Mouse (Mus musculus) megakaryocyte, embryonic 14.5 days (primary cell): ENCODE measurements around the gene Mat2a. TPM values are rescaled to one million over a fixed set of nuclear protein-coding genes. Genes with fewer than 3 reads are reported as not detected.
A peak's percentile ranks its signal among the peaks of the same experiment; 100 is the strongest.

Experiments used
- H3K27me3 ChIP-seq: replicated peaks from 2 replicates; pipeline ENCODE3; 2012; ENCODE audit warnings: inconsistent platforms
- H3K36me3 ChIP-seq: replicated peaks from 2 replicates; pipeline ENCODE3; 2012; ENCODE audit warnings: low read length, inconsistent platforms, mixed read lengths
- H3K4me1 ChIP-seq: 2 replicates; pipeline ENCODE4 v1.6.1; 2012; ENCODE audit warnings: inconsistent platforms
- H3K4me3 ChIP-seq: replicated peaks from 2 replicates; pipeline ENCODE3; 2012; ENCODE audit warnings: moderate library complexity, mild to moderate bottlenecking, inconsistent platforms
- H3K9me3 ChIP-seq: 2 replicates; pipeline ENCODE4 v1.6.1; 2012; ENCODE audit warnings: inconsistent platforms
- FLI1 ChIP-seq: IDR thresholded peaks from 2 replicates; pipeline ENCODE4 v1.6.1; 2012; ENCODE audit warnings: low read length, inconsistent platforms, mixed read lengths
- GATA1 ChIP-seq: IDR thresholded peaks from 3 replicates; pipeline ENCODE4 v1.6.1; 2012; ENCODE audit warnings: mixed read lengths, low read length, inconsistent platforms, borderline replicate concordance
- polyA plus RNA-seq: library from polyadenylated mRNA; stranded (reverse); fragments of >175 nt; gene quantifications from 2 replicates; pipeline ENCODE4 v1.2.3, GENCODE M21; 2012; ENCODE audit warnings: low replicate concordance; ENCODE audit not compliant: insufficient read depth

Mat2a gene
- polyA plus RNA-seq, 1 experiment = 17.1 TPM

- Histone ChIP-seq H3K9me3 (no peaks in the 10 kb centered on the region), H3K4me3 (no peak overlapping the region), H3K4me1 (peaks cover 92% of the 10 kb centered on the region), H3K27me3 (no peaks in the 10 kb centered on the region), H3K36me3 (peaks cover 55% of the 10 kb centered on the region)
- TF ChIP-seq FLI1 = no peak
- TF ChIP-seq GATA1 = no peak
These were observed 42.5 kb downstream of the Mat2a start for GRCm38 (mm10) chr6:72396837-72397251.

GRCm38 (mm10) chr6:72392341-72392740 lies 47.0 kb downstream of the Mat2a start:
- peak overlapping the region; percentile 80 for H3K4me3 ChIP-seq
- no peaks in the 10 kb centered on the region for H3K27me3 ChIP-seq
- peaks cover 61% of the 10 kb centered on the region for H3K36me3 ChIP-seq
- H3K4me1 ChIP-seq = peaks cover 83% of the 10 kb centered on the region
- H3K9me3 ChIP-seq = no peaks in the 10 kb centered on the region
- TF ChIP-seq GATA1 (no peak), FLI1 (no peak)

DNA sequence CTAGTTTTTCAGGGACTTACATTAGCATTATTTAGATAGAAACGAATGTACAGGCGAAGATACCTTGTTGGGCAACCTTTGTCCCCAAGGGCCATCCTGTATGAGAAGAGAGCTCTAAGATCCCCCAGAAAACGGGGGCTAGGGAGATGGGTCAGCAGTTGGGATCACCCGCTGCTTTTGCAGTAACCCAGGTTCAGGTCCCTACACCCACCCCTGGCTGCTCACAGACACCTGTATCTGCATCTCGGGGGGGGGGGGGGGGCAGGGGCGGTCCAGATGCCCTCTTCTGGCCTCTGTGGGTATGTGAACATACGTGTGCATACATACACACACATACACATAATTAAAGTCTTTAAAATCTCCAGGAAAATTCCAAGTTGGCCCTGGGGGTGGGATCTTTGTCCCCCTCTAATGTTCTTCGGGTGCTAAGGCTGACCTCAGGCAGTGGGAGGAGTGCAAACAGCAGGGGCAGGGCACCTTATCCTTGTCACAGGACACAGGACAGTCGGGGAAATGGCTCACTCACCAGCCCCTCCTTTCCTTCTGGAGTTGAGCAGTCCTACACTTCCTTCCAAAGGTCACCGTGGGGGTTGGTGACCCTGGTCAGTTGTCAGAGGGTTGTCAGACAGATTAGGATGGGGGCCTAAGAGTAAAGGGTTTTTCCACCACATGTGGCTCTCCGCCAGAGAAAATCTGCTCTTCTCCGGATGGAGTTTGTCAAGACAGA lies 48.4 kb downstream of the Mat2a start:
- no peak for TF ChIP-seq FLI1
- no peak for TF ChIP-seq GATA1
- Histone ChIP-seq H3K4me3 (peak overlapping the region; percentile 95), H3K9me3 (no peaks in the 10 kb centered on the region), H3K36me3 (peaks cover 63% of the 10 kb centered on the region), H3K27me3 (no peaks in the 10 kb centered on the region), H3K4me1 (peaks cover 79% of the 10 kb centered on the region)

DNA sequence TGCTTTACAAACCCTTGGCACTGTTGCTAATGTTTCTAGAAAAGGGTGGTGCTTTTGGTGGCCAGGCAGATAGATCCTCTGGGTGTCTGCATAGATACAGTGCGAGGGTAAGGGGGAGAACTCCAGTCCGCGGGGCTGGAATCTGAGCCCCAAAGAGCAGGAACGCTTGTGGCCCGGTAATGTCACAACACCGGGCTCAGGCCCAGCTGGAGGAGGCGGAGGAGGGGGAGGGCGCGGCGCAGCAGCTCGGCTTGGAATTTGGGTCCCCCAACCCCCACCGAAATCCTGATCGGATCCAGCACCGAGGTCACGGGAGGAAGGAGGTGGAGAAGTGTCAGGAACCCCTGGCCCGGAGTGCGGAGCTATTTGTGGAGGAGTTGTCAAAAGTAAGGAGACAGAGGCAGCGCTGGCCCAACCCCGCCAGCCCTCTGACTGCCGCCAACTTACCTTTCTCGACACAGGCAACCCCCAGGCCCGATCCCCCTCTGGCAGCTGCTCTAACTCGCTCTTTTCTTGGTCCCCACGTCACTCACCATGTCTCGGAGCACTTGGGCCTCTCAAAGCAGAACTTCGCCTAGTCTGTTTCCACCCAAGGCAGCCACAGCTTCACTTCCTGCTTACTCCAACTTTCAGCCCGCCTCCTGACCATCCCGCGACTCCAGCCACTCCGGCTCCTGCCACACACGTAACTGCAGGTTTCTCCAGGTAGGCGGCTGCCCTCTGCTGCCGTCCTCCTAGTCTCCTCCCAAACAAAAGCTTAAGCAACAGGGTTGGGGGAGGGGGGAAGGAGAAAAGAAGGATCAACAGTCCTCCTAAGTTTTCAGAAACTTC lies 49.2 kb downstream of the Mat2a start, which contains the start of gene Vamp8:
Vamp8 (minus strand) TSS at position 763 of the 831 bp plus-strand sequence.
- Histone ChIP-seq H3K9me3 (no peaks in the 10 kb centered on the region), H3K27me3 (no peaks in the 10 kb centered on the region), H3K4me3 (peak within 1 kb of the TSS; percentile 95), H3K36me3 (peaks cover 63% of the 10 kb centered on the region), H3K4me1 (peaks cover 76% of the 10 kb centered on the region)
- no peak for TF ChIP-seq FLI1
- TF ChIP-seq GATA1 = no peak

GRCm38 (mm10) chr6:72389471-72389940 lies 49.9 kb downstream of the Mat2a start:
- no peaks in the 10 kb centered on the region for H3K9me3 ChIP-seq
- H3K36me3 ChIP-seq = peaks cover 63% of the 10 kb centered on the region
- no peaks in the 10 kb centered on the region for H3K27me3 ChIP-seq
- TF ChIP-seq GATA1 (no peak; the same call in 2 of the 3 replicates), FLI1 (no peak)
- peak overlapping the region; percentile 95 for H3K4me3 ChIP-seq
- peaks cover 73% of the 10 kb centered on the region for H3K4me1 ChIP-seq

DNA sequence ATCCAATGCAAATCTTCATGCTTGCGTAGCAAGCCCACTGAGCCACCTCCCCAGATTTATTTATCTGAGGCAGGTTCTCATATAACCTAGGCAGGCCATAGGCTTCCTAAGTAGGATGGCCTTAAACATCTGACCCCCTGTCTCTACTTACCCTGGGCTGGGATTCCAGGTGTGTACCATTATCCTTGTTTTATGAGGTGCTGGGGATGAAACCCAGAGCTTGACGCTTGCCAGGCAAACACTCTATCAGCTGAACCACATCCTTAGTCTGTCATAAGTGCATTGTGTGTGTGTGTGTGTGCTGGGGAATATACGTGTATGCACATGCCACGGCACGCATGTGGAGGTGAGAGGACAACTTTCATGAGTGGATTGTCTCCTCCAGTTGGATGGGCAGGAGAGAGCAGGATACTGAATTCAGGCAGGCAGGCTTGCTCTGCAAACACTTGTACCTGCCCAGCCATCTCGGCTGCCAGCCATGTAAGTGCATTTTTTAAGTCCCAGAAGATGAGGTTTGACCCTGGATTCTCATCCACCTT lies 50.5 kb downstream of the Mat2a start:
- TF ChIP-seq FLI1 (no peak), GATA1 (no peak)
- H3K9me3 ChIP-seq = no peaks in the 10 kb centered on the region
- H3K4me3 ChIP-seq = peak overlapping the region; percentile 95
- H3K27me3 ChIP-seq = no peaks in the 10 kb centered on the region
- H3K36me3 ChIP-seq = peaks cover 63% of the 10 kb centered on the region
- peaks cover 71% of the 10 kb centered on the region for H3K4me1 ChIP-seq

- peaks cover 66% of the 10 kb centered on the region for H3K36me3 ChIP-seq
These were observed 51.1 kb downstream of the Mat2a start for GRCm38 (mm10) chr6:72388266-72388665.

DNA sequence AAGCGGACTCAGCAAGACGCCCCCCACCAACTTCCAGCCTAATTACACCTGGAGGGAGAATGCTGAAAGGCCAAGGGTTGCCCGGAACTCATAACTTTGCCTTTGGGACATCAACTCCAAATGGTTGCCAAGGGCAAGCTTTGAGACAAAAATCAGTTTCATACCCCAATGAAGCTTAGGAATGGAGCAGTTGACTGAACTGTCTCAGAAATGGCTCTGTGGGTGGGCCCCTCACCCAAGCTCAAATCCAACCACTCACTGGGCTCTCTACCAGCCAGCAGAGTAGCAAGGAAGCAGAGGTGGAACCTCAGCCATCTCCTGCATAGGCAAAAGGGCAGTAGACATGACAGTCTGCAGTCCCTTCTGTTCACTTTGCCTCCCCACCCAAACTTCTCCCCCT lies 51.5 kb downstream of the Mat2a start:
- H3K36me3 ChIP-seq = peaks cover 64% of the 10 kb centered on the region
- H3K9me3 ChIP-seq = no peaks in the 10 kb centered on the region
- peaks cover 71% of the 10 kb centered on the region for H3K4me1 ChIP-seq
- peak overlapping the region; percentile 95 for H3K4me3 ChIP-seq
- TF ChIP-seq GATA1 (no peak), FLI1 (no peak)
- no peaks in the 10 kb centered on the region for H3K27me3 ChIP-seq

More at GRCm38 (mm10) chr6:72388266-72388665, 51.1 kb downstream of the Mat2a start:
- no peaks in the 10 kb centered on the region for H3K27me3 ChIP-seq
- H3K4me3 ChIP-seq = peak overlapping the region; percentile 95
- peaks cover 71% of the 10 kb centered on the region for H3K4me1 ChIP-seq
- no peak for TF ChIP-seq GATA1
- TF ChIP-seq FLI1 = no peak
- no peaks in the 10 kb centered on the region for H3K9me3 ChIP-seq

- H3K9me3 ChIP-seq = no peaks in the 10 kb centered on the region
- no peak overlapping the region for H3K4me3 ChIP-seq
- H3K27me3 ChIP-seq = no peaks in the 10 kb centered on the region
- peaks cover 73% of the 10 kb centered on the region for H3K4me1 ChIP-seq
- TF ChIP-seq GATA1 = no peak
- H3K36me3 ChIP-seq = peaks cover 57% of the 10 kb centered on the region
These were observed 52.8 kb downstream of the Mat2a start for GRCm38 (mm10) chr6:72386561-72386960.

- no peak for TF ChIP-seq FLI1
- TF ChIP-seq GATA1 = no peak
- Histone ChIP-seq H3K36me3 (peaks cover 57% of the 10 kb centered on the region), H3K4me3 (peak overlapping the region; percentile 11), H3K9me3 (no peaks in the 10 kb centered on the region), H3K4me1 (peaks cover 76% of the 10 kb centered on the region), H3K27me3 (no peaks in the 10 kb centered on the region)
These were observed 54.1 kb downstream of the Mat2a start for GRCm38 (mm10) chr6:72385258-72385657.
